Mouse (Mus musculus): ENCODE data around the gene Bnipl.

Gene Bnipl

DNA sequence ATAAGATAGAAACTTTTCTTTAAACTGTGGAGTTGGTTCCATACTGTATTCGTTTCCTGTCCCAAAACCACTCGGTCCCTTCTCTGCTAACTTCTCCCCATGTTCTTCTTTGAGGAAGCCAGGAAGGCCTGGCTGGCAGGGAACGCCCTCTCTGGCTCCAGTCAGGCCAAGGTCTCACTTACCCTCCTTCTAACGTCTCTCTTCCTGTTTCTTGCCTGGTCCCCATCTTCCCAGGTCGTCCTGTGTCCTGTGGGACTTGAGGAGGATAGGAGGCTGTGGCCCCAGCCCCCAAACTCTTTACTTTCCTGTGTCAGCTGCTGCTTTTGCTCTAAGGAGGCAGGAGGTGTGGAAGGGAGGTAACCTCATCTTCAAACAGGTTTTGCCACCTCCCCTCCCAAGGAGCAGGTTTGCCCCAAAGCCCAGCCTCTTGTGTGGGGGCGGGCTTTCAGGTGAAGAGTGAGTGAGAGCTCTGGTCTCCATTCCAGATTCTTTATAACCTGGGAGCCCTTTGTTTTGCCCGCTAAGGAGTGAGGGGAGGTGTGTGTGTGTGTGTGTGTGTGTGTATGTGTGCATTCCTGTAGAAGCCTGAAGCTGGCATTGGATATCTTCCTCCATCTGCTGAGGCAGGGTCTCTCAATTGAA, at the start of gene Bnipl:
TSS of gene Bnipl (minus strand) at position 411 of the 642 bp plus-strand sequence.
- no peak for DNase-seq (ENCODE audit: low spot score)

DNA sequence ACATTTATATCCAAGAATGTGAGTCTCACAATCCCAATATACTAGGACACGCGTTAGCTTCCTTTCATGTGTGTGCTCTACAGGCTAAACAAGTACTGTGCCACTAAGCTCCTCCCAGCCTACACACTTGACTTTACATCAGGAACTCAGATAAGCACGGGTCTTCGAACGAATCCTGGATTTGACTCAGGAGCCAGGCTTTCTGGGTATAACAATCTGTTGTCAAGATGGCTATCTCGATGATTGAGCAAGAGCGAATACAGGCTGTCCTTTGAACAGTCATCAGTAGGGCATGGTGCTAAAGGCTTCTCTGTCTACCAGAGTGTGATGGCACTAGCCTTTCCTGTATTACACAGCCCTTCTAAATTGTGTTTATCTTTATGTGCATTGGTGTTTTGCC, 47.0 kb upstream of the Bnipl start:
- peak; percentile 76 for DNase-seq (ENCODE audit: low spot score)

DNA sequence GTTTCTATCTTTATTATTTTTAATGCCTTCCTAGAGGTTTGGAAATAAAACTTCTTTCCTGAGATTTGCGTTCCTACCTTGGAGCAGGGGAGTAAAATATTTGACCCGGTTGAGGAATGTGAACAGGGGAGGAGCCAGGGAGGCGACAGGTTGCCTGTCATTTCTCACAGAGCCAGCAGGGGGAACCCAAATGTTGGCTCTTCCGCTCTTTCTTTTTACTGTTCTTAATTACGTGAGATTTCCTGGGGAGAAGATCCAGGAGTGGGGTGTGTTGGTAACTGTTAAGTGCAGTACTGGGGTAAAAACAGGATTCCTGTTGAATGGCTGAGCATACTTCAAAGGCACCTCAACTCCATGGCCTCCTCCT, 45.1 kb upstream of the Bnipl start:
- DNase-seq (ENCODE audit: low spot score), result peak; percentile 76

DNA sequence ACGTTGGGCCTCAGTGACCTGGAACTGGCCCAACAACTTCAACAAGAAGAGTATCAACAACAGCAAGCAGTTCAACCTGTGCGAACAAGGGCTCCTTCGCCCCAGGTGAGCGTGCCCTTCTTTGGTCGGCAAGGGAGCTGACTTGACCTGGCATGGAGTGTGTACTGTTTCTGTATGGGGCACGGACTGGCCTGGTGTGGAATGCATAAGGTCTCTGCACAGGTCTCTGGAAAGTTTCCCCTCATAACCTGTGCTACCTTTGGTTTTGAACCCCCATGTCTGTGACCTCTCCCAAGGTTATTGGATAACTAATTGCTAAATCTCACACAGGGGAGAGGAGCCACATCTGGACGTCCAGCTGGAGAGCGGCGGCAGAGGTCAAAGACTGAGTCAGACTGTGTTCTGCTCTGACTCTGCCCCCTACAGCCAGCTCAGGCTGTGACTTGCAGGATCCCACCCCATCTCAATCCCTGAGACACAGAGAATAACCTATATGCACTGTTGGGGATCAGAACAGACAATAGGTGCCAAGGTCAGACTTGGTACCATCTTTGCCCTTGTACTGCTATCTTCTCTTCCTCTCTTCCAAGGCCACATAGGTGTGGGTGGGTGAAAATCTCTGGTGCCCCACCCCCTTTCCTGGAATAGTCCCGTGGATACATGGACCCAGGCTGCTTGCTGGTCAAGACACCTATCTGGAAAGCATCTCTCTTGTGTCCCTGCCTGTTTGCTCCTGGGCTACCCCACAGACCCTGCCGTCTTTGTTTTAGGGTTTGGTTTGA, 44.5 kb upstream of the Bnipl start:
- peak; percentile 75 for DNase-seq (ENCODE audit: low spot score)

DNA sequence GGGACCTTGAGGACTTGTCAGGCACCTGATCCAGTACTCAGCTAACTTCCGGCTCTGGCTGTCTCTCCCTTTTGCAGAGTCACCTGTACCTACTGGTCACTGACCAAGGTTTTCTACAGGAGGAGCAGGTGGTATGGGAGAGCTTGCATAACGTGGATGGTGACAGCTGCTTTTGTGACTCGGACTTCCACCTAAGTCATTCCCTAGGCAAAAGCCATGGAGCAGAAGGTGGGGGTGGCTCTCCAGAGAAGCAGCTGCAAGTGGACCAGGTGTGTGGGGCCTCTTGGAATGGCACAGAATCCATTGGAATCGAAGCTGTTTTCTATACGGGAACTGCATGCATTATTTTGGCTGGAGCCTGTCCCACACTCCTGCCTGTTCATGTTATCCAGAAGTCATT, 43.7 kb upstream of the Bnipl start:
- peak; percentile 44 for DNase-seq (ENCODE audit: low spot score)

DNA sequence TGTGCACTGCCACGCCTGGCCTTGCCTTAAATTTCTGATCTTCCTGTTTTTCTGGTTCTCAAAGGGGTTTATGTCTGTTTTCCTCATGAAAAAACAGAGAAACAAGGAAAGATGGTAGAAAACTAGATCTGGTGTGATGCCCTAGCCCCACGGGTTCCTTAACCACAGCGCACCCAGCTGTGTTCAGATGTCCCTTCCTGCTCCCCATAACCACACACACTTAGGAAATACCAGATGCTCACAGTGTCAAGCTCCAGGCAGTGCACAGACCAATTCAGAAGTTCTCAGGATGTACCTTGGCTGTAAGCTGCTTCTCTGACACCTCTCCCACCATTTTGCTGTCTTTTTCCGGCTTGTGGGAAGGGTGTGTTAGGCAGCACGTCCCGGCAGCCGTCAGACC, 43.3 kb upstream of the Bnipl start:
- DNase-seq (ENCODE audit: low spot score), result no peak

DNA sequence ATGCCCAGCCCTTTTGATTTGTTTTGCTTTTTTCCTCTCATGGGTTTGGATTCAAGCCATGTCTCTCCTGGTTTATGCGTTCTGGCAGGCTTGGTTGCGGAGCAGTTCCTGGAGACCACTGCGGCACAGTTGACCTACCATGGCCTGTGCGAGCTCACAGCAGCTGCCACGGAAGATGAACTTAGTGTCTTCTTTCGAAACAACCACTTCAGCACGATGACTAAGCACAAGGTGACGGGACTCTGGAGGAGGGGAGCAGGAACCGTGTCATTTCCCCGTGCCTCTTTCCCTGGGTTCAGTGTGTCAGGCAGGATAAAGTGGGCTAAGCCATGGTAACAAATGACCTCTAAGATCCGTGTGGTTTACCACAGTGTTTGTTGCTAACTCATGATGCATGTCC, 42.5 kb upstream of the Bnipl start:
- DNase-seq (ENCODE audit: low spot score), result peak; percentile 45

DNA sequence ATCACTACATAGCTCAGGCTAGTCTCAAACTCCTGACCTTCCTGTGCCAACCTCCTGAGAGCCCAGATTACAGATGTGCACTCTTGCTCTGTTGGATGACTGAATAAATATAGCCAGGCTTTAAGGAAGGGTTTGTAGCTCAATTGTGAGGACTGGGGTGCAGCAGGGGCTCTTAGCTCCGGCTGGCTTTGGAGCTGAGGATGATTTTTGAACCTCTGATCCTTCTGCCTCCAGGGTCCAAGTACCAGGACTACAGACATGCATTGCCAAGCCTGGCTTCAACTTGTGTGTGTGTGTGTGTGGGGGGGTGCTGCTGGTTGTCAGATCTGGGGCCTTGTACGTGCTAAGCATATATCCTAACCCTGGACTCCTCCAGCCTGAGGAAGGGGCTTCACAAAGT, 41.9 kb upstream of the Bnipl start:
- no peak for DNase-seq (ENCODE audit: low spot score)

DNA sequence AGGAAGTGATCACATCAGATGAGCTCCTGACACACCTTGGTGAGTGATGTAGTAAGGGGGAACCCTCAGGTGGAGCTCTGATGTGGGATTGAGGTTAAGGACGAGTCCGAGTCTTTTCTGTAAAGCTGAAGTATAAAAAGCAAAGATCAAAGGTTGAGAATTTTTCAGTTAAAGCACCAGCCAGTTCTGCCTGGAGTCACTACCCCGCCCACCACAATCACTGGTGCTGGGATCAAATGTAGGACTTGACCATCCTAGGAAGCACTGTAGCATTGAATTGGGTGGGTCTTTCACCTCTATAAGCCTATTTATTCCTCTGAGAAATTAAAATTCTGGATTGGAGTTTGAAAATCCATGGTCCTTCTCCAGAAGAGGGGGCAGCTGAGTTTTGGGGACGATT, 40.0 kb upstream of the Bnipl start:
- no peak for DNase-seq (ENCODE audit: low spot score)

DNA sequence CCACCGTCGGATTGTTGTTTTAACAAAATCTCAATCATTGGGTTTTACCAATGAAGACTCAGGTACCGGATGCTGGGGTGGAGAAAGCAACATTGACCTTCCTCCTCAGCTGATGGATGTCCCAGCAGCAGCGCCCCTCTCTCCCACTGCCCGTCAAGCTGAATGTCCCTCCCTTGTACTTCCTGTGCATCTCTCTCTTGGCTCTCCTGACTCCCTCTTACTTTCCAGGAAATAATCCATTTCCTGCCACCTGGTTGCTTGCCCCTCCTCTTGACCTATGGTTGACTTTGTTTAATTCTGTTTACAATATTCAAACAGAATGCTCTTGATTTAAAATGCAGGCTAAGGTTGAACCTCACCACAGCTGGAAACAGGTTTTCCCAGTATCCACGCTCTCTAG, 39.2 kb upstream of the Bnipl start:
- no peak for DNase-seq (ENCODE audit: low spot score)

DNA sequence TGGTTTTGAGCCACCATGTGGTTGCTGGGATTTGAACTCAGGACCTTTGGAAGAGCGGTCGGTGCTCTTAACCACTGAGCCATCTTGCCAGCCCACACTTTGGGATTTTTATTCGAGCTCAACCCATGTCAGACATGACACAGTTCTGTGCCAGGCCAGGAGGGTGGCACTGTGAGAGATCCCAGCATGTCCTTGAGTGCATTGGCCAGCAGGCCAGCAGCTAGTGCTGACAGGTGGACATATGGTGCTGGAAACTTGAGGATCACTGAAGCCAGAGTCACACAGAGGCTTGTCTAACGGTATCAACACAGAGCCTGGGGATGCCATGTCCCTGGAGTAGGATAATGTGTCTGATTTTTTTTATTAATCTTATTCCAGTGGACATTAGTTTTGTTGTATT, 38.4 kb upstream of the Bnipl start:
- DNase-seq (ENCODE audit: low spot score), result no peak

DNA sequence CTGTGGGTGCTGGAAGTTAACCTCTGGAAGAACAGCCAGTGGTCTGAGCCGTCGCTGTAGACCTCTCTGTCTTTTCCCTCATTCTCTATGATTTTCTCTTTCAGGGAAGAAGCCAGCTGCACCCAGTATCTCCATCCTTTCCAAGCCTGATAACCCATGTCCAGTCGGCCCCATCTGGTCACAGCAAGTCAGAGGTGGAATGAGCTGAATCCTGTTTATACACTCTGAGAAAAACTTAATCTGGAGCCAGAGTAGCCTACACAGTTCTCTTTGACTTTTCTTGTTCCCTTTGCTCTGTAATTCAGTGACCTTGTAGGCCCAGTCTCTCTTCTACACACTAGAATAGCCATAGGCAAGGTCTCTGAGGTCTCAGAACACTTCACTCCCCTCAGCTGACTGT, 36.5 kb upstream of the Bnipl start:
- DNase-seq (ENCODE audit: low spot score), result no peak

DNA sequence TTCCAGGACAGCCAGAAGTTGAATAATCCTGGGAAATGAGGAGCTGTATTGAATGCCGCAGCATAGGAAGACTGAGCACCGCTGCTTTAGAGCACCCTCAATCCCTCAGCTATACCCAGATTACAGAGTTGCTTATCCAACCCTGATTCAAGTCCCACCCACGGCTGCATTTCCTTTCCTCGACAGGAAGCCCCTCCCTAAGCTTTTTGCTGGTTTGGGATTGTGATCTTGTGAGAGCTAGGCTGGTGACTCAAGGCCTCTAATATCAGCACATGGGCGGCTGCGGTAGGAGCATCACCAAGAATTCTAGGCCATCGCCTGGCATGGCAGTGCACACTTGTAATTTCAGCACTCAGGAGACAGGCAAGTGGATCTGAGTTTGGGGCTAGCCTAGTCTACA, 35.5 kb upstream of the Bnipl start:
- no peak for DNase-seq (ENCODE audit: low spot score)

DNA sequence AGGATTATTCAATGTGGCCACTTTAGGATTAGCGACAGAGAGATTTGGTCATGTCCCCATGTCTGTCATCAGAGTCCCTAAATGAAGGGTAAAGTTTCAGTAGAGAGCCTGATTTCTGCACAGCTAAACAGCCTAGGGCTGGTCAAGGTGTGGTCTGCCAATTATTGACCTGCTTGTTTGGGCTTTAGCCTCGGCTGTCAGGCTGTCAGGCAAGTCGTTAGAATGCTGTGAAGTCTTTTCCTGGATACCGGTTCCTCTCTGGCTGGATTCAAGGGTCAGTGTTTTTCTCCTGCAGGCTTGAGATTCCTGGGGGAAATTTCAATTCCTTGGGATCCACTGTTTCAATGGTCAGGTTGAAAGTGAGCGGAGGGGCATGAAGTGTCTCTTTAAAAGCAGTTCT, 35.0 kb upstream of the Bnipl start:
- DNase-seq (ENCODE audit: low spot score), result peak; percentile 75

DNA sequence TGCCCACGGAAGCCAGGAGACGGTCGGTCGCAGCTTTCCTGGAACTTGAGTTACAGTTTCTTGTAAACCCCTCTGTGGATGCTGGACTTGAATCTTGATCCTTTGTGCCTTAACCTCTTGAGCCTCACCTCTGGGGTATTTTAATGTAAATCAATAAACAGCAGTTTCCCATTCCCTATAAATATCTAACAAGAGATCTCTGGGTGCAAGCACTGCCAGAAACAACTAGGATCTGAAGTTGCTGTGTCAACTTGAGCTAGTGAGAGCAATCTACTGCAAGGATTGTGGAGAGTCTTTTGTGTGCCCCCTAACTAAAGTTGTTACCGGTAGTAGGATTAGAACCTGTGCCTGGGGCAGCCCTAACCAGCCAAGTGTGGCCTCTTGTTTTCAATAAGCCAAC, 34.4 kb upstream of the Bnipl start:
- DNase-seq (ENCODE audit: low spot score), result no peak

DNA sequence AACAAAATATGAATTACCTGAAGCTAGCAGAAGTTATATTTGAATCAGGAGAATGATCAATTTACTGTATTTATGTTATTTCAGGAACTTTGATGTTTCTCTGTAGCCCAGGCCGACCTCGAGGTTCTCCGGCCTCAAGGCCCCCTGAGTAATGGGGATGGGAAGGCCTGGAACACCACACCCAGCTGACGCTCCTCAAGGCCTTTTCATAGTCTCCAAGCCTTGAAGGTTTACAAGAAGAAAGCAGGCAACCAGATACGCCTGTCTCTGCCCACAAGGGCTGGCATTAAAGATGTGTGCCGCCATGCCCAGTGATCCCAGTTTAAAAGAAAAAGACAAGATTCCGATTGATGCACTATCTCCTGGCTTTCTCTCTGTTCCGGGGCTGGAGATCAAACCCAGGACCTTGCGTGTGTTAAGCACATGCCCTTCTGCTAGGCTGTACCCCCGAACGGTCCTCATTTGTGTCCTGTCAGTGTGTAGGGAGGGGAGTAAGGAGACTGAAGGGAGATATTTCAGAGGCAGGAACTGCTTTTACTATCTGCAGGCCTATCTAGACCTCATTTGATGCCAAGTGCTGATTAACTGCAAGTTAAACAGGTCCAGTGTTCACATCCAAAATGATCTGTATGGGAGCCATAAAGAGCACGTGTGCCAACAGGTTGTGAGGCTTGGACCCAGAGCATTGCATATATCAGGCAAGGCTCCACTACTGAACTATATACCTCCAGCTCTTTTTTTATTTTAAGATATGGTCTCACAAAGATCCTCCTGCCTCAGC, 33.7 kb upstream of the Bnipl start:
- no peak for DNase-seq (ENCODE audit: low spot score)

DNA sequence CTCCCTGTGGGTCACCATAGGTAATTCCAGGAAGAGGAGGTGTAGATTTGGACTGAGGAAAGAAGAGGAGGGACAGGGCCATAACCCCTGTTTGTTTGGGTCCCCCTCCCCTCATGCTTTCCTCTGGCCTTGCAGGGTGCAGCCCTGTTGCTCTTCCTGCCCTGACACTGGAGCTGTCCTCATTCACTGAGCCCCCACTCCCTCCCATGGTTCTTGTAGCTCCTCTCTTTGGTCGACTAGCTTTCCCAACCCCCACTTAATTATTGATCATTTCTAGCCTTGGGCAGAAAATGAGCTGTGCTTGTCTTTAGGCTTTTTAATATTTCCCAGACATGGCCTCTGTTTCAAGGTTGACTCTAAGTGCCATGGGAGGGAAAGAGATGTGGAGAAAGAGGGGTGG, 33.1 kb upstream of the Bnipl start:
- no peak for DNase-seq (ENCODE audit: low spot score)

DNA sequence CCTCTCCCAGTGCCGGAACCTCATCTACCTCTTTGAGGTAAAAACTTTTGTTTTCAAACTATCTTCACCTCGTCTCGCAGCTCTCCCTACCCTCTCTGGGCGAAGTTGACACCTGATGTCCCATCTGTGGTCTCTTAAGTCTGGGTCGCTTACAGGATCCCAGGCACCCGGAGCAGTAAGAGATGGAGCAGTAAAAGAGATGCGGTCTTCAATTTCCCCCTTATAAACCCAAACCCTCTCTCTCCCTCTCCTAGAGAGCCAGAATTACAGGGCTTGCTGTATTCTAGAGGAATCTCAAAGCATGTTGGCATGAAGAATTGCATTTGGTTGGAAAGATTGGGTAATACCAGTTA, 32.6 kb upstream of the Bnipl start:
- DNase-seq (ENCODE audit: low spot score), result no peak

DNA sequence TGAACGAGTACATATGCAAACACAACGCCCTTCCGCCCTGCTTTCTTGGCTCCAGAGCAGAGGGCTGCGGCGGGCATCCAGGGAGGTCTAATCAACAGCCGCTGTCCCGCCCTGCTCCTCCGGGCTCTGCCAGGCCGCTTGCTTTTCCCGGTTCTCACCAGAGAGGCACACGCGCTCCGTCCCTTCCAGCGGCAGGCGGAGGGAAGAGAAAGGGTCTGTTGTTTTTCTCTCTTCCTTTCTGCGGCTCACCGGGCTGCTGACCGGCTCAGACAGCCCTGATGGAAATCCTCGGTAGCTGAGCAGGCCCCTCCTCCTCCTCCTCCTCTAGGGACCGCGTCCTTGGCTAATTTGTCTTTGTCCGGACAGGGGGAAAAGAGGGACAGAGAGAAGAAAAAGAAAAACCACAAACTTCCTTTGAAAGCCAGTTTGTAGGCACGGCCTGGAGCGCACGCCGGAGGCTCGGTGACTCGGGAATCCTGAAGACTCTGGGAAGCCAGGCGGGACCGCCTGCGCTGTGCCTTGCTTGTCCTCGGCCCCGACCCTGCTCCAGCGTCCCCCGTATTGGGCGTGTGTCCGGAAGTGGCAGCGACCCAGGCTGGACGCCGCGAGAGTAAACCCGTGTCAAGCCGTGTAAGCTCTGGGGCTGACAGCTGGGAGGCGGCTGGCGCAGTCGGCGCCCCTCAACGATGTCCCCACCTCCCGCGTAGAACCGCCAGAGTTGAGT, 32.0 kb upstream of the Bnipl start:
- DNase-seq (ENCODE audit: low spot score), result peak; percentile 85

DNA sequence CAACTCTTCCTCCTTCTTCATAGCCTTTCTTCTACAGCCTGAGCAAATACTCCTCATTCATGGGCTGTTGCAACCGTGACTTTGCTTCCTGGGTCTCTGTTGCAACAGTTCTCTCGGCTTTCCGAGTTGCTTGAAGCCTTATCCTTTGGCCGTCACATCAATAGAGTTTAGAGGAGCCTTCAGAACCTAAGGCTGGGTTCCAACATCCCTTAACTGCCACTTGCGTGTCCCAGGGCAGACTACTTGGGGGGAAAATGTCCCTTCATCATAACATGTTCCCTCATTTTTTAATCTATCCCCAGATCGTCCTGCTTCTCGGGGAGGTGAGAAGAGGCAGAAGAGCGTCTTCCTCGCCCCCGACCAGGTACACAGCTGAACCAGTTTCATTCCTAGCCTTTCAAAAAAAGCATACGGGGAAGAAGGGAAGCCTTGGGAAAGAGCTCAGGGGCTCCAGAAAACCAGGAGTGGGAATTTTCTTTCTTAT, 31.4 kb upstream of the Bnipl start:
- DNase-seq (ENCODE audit: low spot score), result peak; percentile 73

DNA sequence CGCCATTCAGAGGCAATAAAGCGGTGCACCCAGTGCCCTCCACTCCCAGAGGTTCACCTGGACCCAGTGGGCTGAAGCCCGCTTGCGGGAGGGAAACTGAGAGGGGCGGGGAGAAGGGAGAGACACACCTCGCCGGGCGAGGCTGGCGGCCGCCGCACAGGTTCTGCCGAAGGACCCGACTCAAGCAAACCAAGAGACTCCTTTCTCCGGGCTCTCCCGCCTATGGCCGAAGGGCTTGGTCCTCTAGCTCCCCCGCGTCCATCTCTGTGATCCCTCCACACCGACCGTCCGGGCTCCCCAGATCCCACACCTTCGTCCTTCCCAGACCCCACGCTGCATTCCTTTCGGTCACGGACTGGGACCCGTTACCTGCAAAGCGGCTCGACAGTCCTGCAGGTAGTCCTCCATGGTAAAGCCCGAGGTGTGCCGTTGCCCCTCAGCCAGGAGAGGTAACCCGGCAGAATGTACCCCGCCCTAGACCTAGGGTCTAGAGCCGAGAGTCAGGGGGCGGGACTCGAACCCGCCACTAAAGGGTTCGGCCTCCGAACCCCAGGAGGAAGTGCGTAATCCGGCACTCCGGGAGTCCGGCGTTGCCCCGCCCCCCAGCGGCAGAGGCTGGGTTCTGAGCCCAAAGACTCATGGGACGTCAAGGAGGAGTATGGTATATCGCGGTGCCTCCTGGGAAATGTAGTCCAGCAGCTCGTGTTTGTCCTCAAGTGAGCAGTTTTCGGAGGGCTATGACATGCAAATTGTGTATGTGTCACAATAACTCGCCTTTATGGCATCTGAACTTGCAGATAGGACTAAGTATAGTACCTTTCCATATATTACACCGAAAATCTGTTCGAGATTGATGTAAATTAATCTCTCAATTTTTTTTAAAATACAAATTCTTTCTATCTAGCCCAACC, 30.5 kb upstream of the Bnipl start, which contains the start of the genes Mindy1 and Prune1:
TSS of gene Mindy1 (plus strand) at position 130 of the 911 bp plus-strand sequence.
TSS of gene Prune1 (minus strand) at position 861 of the 911 bp plus-strand sequence.
- DNase-seq (ENCODE audit: low spot score), result peak; percentile 98

Measured in yolk sac, embryonic 10.5 days (tissue).